Mouse (Mus musculus) brown adipose tissue, adult 24 weeks (tissue): ENCODE results near the gene Rtl5. TPM values are rescaled to one million over a fixed set of nuclear protein-coding genes. Genes with fewer than 3 reads are reported as not detected.

Experiments used
- H3K27ac ChIP-seq: fragments of 200-500 bp; replicated peaks from 2 replicates; pipeline ENCODE4 v1.5.1; 2012; ENCODE audit warnings: low read depth, mild to moderate bottlenecking, low read length
- H3K4me1 ChIP-seq: fragments of 200-500 bp; 2 replicates; pipeline ENCODE4 v1.6.1; 2012; ENCODE audit warnings: low read length, mixed read lengths; ENCODE audit not compliant: control insufficient read depth, insufficient read depth, insufficient read length
- H3K4me3 ChIP-seq: fragments of 200-500 bp; 2 replicates; pipeline ENCODE4 v1.5.1; 2012; ENCODE audit warnings: low read depth, mild to moderate bottlenecking, low read length, moderate library complexity; ENCODE audit not compliant: insufficient read depth
- polyA plus RNA-seq: library from polyadenylated mRNA; stranded (reverse); fragments of >200 nt; gene quantifications from 2 replicates; pipeline ENCODE4 v1.2.4, GENCODE M21; 2012; ENCODE audit not compliant: missing spikeins, insufficient read depth, insufficient read length

Rtl5 gene
- polyA plus RNA-seq, 1 experiment = 0.83 TPM

- no peaks in the 10 kb centered on the region; the same call in 1 of the 2 replicates for H3K4me1 ChIP-seq
- H3K4me3 ChIP-seq = no peak overlapping the region
- no peak overlapping the region for H3K27ac ChIP-seq
These were observed 20.6 kb downstream of the Rtl5 start for GRCm38 (mm10) chrX:102050552-102050951.

GRCm38 (mm10) chrX:102042386-102042785 lies 28.7 kb downstream of the Rtl5 start:
- H3K4me3 ChIP-seq = no peak overlapping the region
- H3K27ac ChIP-seq = no peak overlapping the region
- H3K4me1 ChIP-seq = peaks cover 3% of the 10 kb centered on the region

GRCm38 (mm10) chrX:102041562-102041961 lies 29.5 kb downstream of the Rtl5 start:
- Histone ChIP-seq H3K27ac (no peak overlapping the region), H3K4me3 (no peak overlapping the region), H3K4me1 (peaks cover 7% of the 10 kb centered on the region)

- Histone ChIP-seq H3K4me1 (peaks cover 17% of the 10 kb centered on the region), H3K4me3 (no peak overlapping the region)
These were observed 33.6 kb downstream of the Rtl5 start for GRCm38 (mm10) chrX:102037506-102037905.

GRCm38 (mm10) chrX:102036866-102037361 lies 34.2 kb downstream of the Rtl5 start:
- H3K4me1 ChIP-seq = peaks cover 18% of the 10 kb centered on the region
- peak overlapping the region; percentile 82 for H3K27ac ChIP-seq
- H3K4me3 ChIP-seq = no peak overlapping the region

More at GRCm38 (mm10) chrX:102037506-102037905, 33.6 kb downstream of the Rtl5 start:
- H3K27ac ChIP-seq = peak overlapping the region; percentile 82

- H3K27ac ChIP-seq = no peak overlapping the region; the same call in 1 of the 2 replicates
- H3K4me3 ChIP-seq = no peak overlapping the region
- H3K4me1 ChIP-seq = peaks cover 16% of the 10 kb centered on the region
These were observed 35.4 kb downstream of the Rtl5 start for GRCm38 (mm10) chrX:102035671-102036070.

- H3K27ac ChIP-seq = no peak overlapping the region
- H3K4me3 ChIP-seq = no peak overlapping the region
- H3K4me1 ChIP-seq = peaks cover 16% of the 10 kb centered on the region
These were observed 37.5 kb downstream of the Rtl5 start for GRCm38 (mm10) chrX:102033566-102033965.

GRCm38 (mm10) chrX:102032431-102032830 lies 38.7 kb downstream of the Rtl5 start:
- H3K27ac ChIP-seq = no peak overlapping the region
- H3K4me3 ChIP-seq = no peak overlapping the region
- peaks cover 16% of the 10 kb centered on the region for H3K4me1 ChIP-seq

GRCm38 (mm10) chrX:102031851-102032250 lies 39.3 kb downstream of the Rtl5 start:
- no peak overlapping the region for H3K27ac ChIP-seq
- peaks cover 11% of the 10 kb centered on the region for H3K4me1 ChIP-seq
- no peak overlapping the region for H3K4me3 ChIP-seq

GRCm38 (mm10) chrX:102024976-102025375 lies 46.1 kb downstream of the Rtl5 start:
- peaks cover 4% of the 10 kb centered on the region; the same call in 1 of the 2 replicates for H3K4me1 ChIP-seq

GRCm38 (mm10) chrX:102019471-102020240 lies 51.4 kb downstream of the Rtl5 start:
- peak overlapping the region; percentile 28 for H3K4me3 ChIP-seq
- H3K27ac ChIP-seq = peak overlapping the region; percentile 37
- H3K4me1 ChIP-seq = peaks cover 16% of the 10 kb centered on the region

More at GRCm38 (mm10) chrX:102024976-102025375, 46.1 kb downstream of the Rtl5 start:
- Histone ChIP-seq H3K4me3 (no peak overlapping the region), H3K27ac (no peak overlapping the region)

- Histone ChIP-seq H3K4me1 (peaks cover 16% of the 10 kb centered on the region), H3K27ac (peak overlapping the region; percentile 23; the same call in 1 of the 2 replicates), H3K4me3 (peak overlapping the region; percentile 71)
These were observed 52.2 kb downstream of the Rtl5 start for GRCm38 (mm10) chrX:102018890-102019289.

GRCm38 (mm10) chrX:102017213-102017923 lies 53.7 kb downstream of the Rtl5 start:
- peak overlapping the region; percentile 71 for H3K4me3 ChIP-seq
- H3K27ac ChIP-seq = peak overlapping the region; percentile 97
- H3K4me1 ChIP-seq = peaks cover 16% of the 10 kb centered on the region
